Mouse (Mus musculus): ENCODE measurements at regions not wholly inside any gene's neighbourhood (a gene's known extent, or its start where the extent isn't known, plus 50 kb on each side); places are given as distances from the start of the nearest gene placed in this dataset.

DNA sequence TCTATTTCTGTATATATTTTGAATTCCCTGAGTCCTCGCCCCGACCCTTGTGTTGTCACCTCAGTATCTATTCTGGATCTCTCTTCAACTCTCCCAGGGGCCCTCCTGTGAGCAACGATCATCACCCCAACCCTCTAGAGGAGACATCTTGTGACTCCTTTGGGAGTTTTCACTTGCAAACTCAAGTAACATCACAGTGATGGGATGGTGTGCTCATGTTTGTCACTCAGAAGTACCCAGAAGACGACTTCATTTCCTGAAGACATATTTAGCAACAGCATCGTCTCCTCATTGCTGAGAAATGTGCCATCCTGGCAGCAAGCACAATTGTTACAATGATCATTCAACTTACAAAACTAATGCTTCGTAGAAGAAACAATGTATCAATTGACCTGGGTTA lies 57.9 kb upstream of the Mbip start:
- no peak for DNase-seq (ENCODE audit: low spot score)

DNA sequence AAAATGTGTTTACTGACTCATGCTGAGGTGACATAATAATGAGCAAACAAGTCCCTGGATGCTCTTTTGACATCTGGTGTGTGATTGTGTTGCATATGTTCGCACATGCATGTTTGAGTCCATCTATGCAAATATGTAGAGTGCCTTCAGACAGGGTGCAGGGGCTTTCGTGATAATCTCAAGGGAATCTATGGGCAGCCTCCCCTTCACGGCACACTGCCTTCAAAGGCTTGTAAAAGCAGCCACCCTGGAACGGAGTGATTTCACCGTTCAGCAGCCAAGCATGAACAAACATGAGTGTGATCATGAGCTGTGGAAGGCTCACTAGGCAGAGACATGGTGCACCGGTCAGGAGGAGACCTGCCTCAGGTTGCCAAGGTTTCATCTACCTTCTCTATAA lies 57.1 kb upstream of the Mbip start:
- DNase-seq (ENCODE audit: low spot score): no peak

DNA sequence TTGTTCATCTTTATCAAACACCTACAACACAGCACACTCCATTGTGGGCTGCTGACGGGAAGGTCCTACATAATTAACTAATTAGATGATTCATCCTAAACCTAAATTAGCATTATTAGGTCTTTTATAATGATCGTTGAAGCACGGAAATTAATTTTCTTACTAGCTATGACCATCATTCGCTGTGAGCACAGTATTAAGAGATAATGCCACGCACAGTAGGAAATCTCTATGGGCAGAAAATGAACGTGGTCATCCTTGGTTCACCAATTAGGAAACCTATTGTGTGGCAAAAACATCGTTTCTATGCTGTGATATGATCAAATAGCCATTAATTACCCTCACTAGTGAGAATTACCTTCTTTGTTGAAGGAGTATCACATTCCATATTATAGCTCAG lies 56.4 kb upstream of the Mbip start:
- no peak for DNase-seq (ENCODE audit: low spot score)
